Mouse (Mus musculus): ENCODE measurements around the gene Ptgds. TPM values are rescaled to one million over a fixed set of nuclear protein-coding genes. Genes with fewer than 3 reads are reported as not detected.

Ptgds gene
- total RNA-seq (2018; cell fraction: chromatin; rRNA removed): not detected
- total RNA-seq (2018; cell fraction: cytosol; rRNA removed): not detected
- total RNA-seq (2018; cell fraction: nucleus; rRNA removed): not detected
- polyA plus RNA-seq (2018): not detected in 3 replicates

DNA sequence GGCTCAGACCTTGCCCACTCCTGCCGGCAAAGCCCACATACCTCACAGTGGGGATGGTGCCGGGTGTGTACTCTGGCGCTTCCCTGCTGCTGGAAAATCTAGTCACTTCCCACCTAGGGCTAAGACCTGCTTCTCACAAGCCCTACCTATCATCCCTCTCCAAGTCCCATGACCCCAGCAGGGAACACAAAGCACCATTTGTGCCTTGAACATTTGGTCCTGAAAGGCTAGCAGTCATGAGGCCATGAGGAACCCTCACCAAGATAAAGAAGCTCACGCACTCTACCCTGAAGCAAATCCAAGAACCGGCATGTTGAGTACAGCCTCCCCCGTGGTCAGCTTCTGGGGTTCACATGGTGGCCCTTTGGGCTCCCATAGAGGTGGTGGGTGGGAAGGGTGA, at the start of gene Ptgds:
Gene Ptgds (minus strand): TSS at position 78 of the 400 bp plus-strand sequence.
- no peak within 1 kb of the TSS for H3K4me3 ChIP-seq (ENCODE audit: inconsistent target)
- no peak within 1 kb of the TSS for H3K27ac ChIP-seq
- no peaks in the 10 kb centered on the region for H3K79me2 ChIP-seq (ENCODE audit: inconsistent target)
- 88% methylated on average over 6 of the region's 6 CpGs for WGBS (ENCODE audit: missing documents)
- H3K36me3 ChIP-seq (ENCODE audit: inconsistent target): no peaks in the 10 kb centered on the region

- WGBS (ENCODE audit: missing documents): 83% methylated on average over 3 of the region's 3 CpGs
- Histone ChIP-seq H3K4me3 (ENCODE audit: inconsistent target) (no peak overlapping the region), H3K27ac (no peak overlapping the region), H3K79me2 (ENCODE audit: inconsistent target) (no peaks in the 10 kb centered on the region), H3K36me3 (ENCODE audit: inconsistent target) (peaks cover 11% of the 10 kb centered on the region; the same call in 1 of the 2 replicates)
Measured at GRCm38 (mm10) chr2:25509912-25510311, 40.1 kb upstream of the Ptgds start.

GRCm38 (mm10) chr2:25506964-25507363, 37.1 kb upstream of the Ptgds start:
- no peak overlapping the region for H3K4me3 ChIP-seq (ENCODE audit: inconsistent target)
- no peak overlapping the region for H3K27ac ChIP-seq
- H3K79me2 ChIP-seq (ENCODE audit: inconsistent target): peaks cover 4% of the 10 kb centered on the region; the same call in 1 of the 2 replicates
- WGBS (ENCODE audit: missing documents): 68% methylated on average over 5 of the region's 5 CpGs
- H3K36me3 ChIP-seq (ENCODE audit: inconsistent target): peaks cover 38% of the 10 kb centered on the region

- peaks cover 38% of the 10 kb centered on the region for H3K36me3 ChIP-seq (ENCODE audit: inconsistent target)
- H3K4me3 ChIP-seq (ENCODE audit: inconsistent target): no peak overlapping the region
- no peak overlapping the region for H3K27ac ChIP-seq
- H3K79me2 ChIP-seq (ENCODE audit: inconsistent target): peaks cover 15% of the 10 kb centered on the region
- WGBS (ENCODE audit: missing documents): 96% methylated on average over 4 of the region's 4 CpGs
Measured at GRCm38 (mm10) chr2:25505860-25506259, 36.0 kb upstream of the Ptgds start.

- peaks cover 38% of the 10 kb centered on the region for H3K36me3 ChIP-seq (ENCODE audit: inconsistent target)
- peaks cover 17% of the 10 kb centered on the region for H3K79me2 ChIP-seq (ENCODE audit: inconsistent target)
- WGBS (ENCODE audit: missing documents): 88% methylated on average over 1 of the region's 1 CpGs
- no peak overlapping the region for H3K27ac ChIP-seq
- H3K4me3 ChIP-seq (ENCODE audit: inconsistent target): no peak overlapping the region
Measured at GRCm38 (mm10) chr2:25505000-25505399, 35.2 kb upstream of the Ptgds start.

GRCm38 (mm10) chr2:25504538-25504937, 34.7 kb upstream of the Ptgds start:
- Histone ChIP-seq H3K4me3 (ENCODE audit: inconsistent target) (no peak overlapping the region), H3K27ac (no peak overlapping the region), H3K79me2 (ENCODE audit: inconsistent target) (peaks cover 17% of the 10 kb centered on the region), H3K36me3 (ENCODE audit: inconsistent target) (peaks cover 38% of the 10 kb centered on the region)
- WGBS (ENCODE audit: missing documents): 66% methylated on average over 19 of the region's 19 CpGs

GRCm38 (mm10) chr2:25502726-25503125, 32.9 kb upstream of the Ptgds start:
- Histone ChIP-seq H3K79me2 (ENCODE audit: inconsistent target) (peaks cover 17% of the 10 kb centered on the region), H3K27ac (no peak overlapping the region), H3K36me3 (ENCODE audit: inconsistent target) (peaks cover 38% of the 10 kb centered on the region), H3K4me3 (ENCODE audit: inconsistent target) (no peak overlapping the region)
- 96% methylated on average over 3 of the region's 3 CpGs for WGBS (ENCODE audit: missing documents)

- H3K36me3 ChIP-seq (ENCODE audit: inconsistent target): peaks cover 38% of the 10 kb centered on the region
- 78% methylated on average over 20 of the region's 20 CpGs for WGBS (ENCODE audit: missing documents)
- peak within 1 kb of the TSS; percentile 74 for H3K27ac ChIP-seq
- peak within 1 kb of the TSS; percentile 99 for H3K4me3 ChIP-seq (ENCODE audit: inconsistent target)
- peaks cover 17% of the 10 kb centered on the region for H3K79me2 ChIP-seq (ENCODE audit: inconsistent target)
Measured at GRCm38 (mm10) chr2:25501593-25502486, 32.0 kb upstream of the Ptgds start, which contains the start of gene C8g. C8g (minus strand) TSS chr2:25501719.

DNA sequence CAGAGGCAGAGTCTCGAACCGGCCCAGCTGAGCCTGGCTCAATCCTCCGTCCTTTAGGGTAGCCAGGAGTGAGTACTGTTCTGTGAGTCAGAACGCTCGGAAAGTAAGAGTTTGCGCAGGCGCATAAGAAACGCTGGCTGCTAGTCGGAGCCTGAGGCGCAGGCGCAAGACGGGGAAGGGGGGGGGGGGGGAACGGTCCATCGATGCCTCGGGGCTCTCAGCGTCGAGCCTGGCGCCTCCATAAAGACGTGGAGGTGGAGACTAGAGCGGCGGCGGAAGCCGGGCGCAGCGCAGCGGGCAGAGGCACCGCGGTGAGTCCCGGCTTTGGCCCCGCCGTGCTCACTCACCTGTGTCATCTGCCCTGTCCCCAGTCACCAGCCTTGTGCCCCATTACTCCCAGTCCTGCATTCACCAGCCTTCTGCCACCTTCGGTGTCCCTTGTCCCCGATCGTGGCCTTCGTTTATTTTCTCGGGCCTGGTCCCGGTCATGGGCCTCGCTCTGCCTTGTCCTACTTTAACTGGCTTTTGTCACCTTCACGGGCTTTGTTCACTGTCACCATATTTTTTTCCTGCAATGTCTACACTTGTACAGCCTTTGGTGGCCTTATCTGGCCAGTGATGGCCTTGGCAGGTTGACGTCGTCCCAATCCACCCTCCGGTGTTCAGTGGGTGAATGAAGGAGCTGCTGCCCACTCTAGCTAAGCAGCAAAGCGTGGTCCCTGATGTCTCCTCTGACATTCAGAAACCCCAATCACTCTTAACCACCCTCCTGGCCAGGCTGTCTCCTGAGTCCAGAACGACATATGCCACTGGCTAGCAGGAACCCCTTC, 30.9 kb upstream of the Ptgds start, which contains the start of gene Fbxw5:
Gene Fbxw5 (plus strand): TSS at position 175 of the 830 bp plus-strand sequence.
- peak within 1 kb of the TSS; percentile 99 for H3K4me3 ChIP-seq (ENCODE audit: inconsistent target)
- H3K27ac ChIP-seq: peak within 1 kb of the TSS; percentile 74
- H3K79me2 ChIP-seq (ENCODE audit: inconsistent target): peaks cover 17% of the 10 kb centered on the region
- 2% methylated on average over 37 of the region's 44 CpGs for WGBS (ENCODE audit: missing documents)
- H3K36me3 ChIP-seq (ENCODE audit: inconsistent target): peaks cover 34% of the 10 kb centered on the region

- Histone ChIP-seq H3K79me2 (ENCODE audit: inconsistent target) (peaks cover 17% of the 10 kb centered on the region), H3K27ac (peak overlapping the region; percentile 55), H3K4me3 (ENCODE audit: inconsistent target) (peak overlapping the region; percentile 25), H3K36me3 (ENCODE audit: inconsistent target) (peaks cover 28% of the 10 kb centered on the region)
- 72% methylated on average over 6 of the region's 6 CpGs for WGBS (ENCODE audit: missing documents)
Measured at GRCm38 (mm10) chr2:25500071-25500575, 30.3 kb upstream of the Ptgds start.

GRCm38 (mm10) chr2:25498622-25499478, 29.0 kb upstream of the Ptgds start:
- WGBS (ENCODE audit: missing documents): 78% methylated on average over 15 of the region's 15 CpGs
- H3K4me3 ChIP-seq (ENCODE audit: inconsistent target): no peak overlapping the region
- H3K79me2 ChIP-seq (ENCODE audit: inconsistent target): peaks cover 17% of the 10 kb centered on the region
- H3K27ac ChIP-seq: peak overlapping the region; percentile 54; the same call in 1 of the 2 replicates
- H3K36me3 ChIP-seq (ENCODE audit: inconsistent target): peaks cover 16% of the 10 kb centered on the region

- H3K4me3 ChIP-seq (ENCODE audit: inconsistent target): peak overlapping the region; percentile 17
- peaks cover 17% of the 10 kb centered on the region for H3K79me2 ChIP-seq (ENCODE audit: inconsistent target)
- H3K27ac ChIP-seq: peak overlapping the region; percentile 54
- peaks cover 7% of the 10 kb centered on the region; the same call in 1 of the 2 replicates for H3K36me3 ChIP-seq (ENCODE audit: inconsistent target)
- 24% methylated on average over 6 of the region's 6 CpGs for WGBS (ENCODE audit: missing documents)
Measured at GRCm38 (mm10) chr2:25497846-25498575, 28.2 kb upstream of the Ptgds start.

DNA sequence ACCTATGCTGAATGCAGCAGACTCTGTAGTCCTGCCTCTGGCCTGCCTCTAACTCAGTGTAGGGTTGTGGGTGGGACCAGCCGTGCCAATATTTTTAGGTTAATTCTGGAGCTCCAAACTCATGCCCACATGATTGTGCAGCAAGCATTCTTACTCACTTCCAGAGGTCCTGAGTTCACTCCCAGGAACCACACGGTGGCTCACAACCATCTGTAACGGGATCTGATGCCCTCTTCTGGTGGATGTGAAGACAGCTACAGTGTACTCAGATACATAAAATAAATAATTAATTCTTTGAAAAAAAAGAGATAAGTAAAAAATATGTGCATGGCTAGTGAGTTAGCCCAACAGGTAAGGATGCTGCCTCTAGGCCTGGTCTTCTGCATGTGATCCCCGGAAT, 26.6 kb upstream of the Ptgds start:
- 53% methylated on average over 4 of the region's 4 CpGs for WGBS (ENCODE audit: missing documents)
- no peaks in the 10 kb centered on the region for H3K36me3 ChIP-seq (ENCODE audit: inconsistent target)
- H3K4me3 ChIP-seq (ENCODE audit: inconsistent target): no peak overlapping the region
- no peak overlapping the region for H3K27ac ChIP-seq
- peaks cover 8% of the 10 kb centered on the region for H3K79me2 ChIP-seq (ENCODE audit: inconsistent target)
